Comparison of ENCODE assay signal across 11 mouse cellular contexts in genomic region chr19:53010941-53011340, GRCm38 (mm10). TPM values are rescaled to one million over a fixed set of nuclear protein-coding genes. Genes with fewer than 3 reads are reported as not detected.
DNase-seq lines count a peak whose midpoint lies in the region; ATAC-seq lines count a peak whose summit lies in the region.
"Had no signal": no experiment of that assay in that cellular context is flagged by ENCODE, and none has a peak within 500 bp of the region (broad histone marks: within the 10 kb centered on the region; RNA-seq: fewer than 3 reads in every experiment).

No protein-coding gene starts in this region.

- H3K27me3 ChIP-seq in heart, embryonic 13.5 days (replicated peaks): no peaks in the 10 kb centered on the region
- H3K27me3 ChIP-seq in limb, embryonic 13.5 days: no peaks in the 10 kb centered on the region
- no peaks in the 10 kb centered on the region for H3K27me3 ChIP-seq in limb, embryonic 10.5 days (ENCODE audit: low read depth, poor library complexity, severe bottlenecking)
- H3K27me3 ChIP-seq in embryonic facial prominence, embryonic 15.5 days: no peaks in the 10 kb centered on the region
- no peaks in the 10 kb centered on the region for H3K27me3 ChIP-seq in stomach, embryonic 14.5 days (ENCODE audit: control insufficient read depth, insufficient read depth, low read length)

- DNase-seq in heart, postnatal 14 days: no peak
- DNase-seq in limb, embryonic 10.5 days (ENCODE audit: low spot score): no peak
- DNase-seq in cerebellum, adult 9-11 months: no peak
- no peak for DNase-seq in embryo, embryonic 9.5 days (ENCODE audit: extremely low spot score)
- DNase-seq: right cerebral cortex, postnatal 4 days had no signal

- ATAC-seq in heart, embryonic 13.5 days (ENCODE audit: extremely low read depth, insufficient number of reproducible peaks, low FRiP score, low TSS enrichment): no peak
- ATAC-seq in limb, embryonic 13.5 days (ENCODE audit: low FRiP score, low read depth): 0 out of 2 replicates have a peak, but pooled peaks have one; percentile 17
- 0 out of 2 replicates have a peak, but pooled peaks have one; percentile 16 for ATAC-seq in embryonic facial prominence, embryonic 15.5 days (ENCODE audit: insufficient number of reproducible peaks, low FRiP score, low TSS enrichment, low read depth)
- no peak; the same call in 1 of the 2 replicates for ATAC-seq in stomach, embryonic 14.5 days (ENCODE audit: insufficient number of reproducible peaks, insufficient read depth, low FRiP score, low read depth)

- peaks cover 89% of the 10 kb centered on the region for H3K4me1 ChIP-seq in heart, embryonic 13.5 days
- H3K4me1 ChIP-seq in limb, embryonic 13.5 days: peaks cover 55% of the 10 kb centered on the region
- peaks cover 11% of the 10 kb centered on the region; the same call in 1 of the 2 replicates for H3K4me1 ChIP-seq in limb, embryonic 10.5 days
- peaks cover 65% of the 10 kb centered on the region for H3K4me1 ChIP-seq in embryonic facial prominence, embryonic 15.5 days
- H3K4me1 ChIP-seq in stomach, embryonic 14.5 days (ENCODE audit: control insufficient read depth, insufficient read depth, low read length): peaks cover 29% of the 10 kb centered on the region

- H3K4me2 ChIP-seq in heart, embryonic 13.5 days: no peak overlapping the region
- no peak overlapping the region for H3K4me2 ChIP-seq in limb, embryonic 13.5 days (replicated peaks)
- no peak overlapping the region for H3K4me2 ChIP-seq in embryonic facial prominence, embryonic 15.5 days (replicated peaks)
- no peak overlapping the region for H3K4me2 ChIP-seq in stomach, embryonic 14.5 days (replicated peaks; ENCODE audit: low read depth, low read length)

- H3K9me3 ChIP-seq in heart, embryonic 13.5 days: no peaks in the 10 kb centered on the region
- no peaks in the 10 kb centered on the region for H3K9me3 ChIP-seq in limb, embryonic 13.5 days
- H3K9me3 ChIP-seq in limb, embryonic 10.5 days (replicated peaks): no peaks in the 10 kb centered on the region
- H3K9me3 ChIP-seq in embryonic facial prominence, embryonic 15.5 days (replicated peaks): no peaks in the 10 kb centered on the region
- no peaks in the 10 kb centered on the region for H3K9me3 ChIP-seq in stomach, embryonic 14.5 days (ENCODE audit: control insufficient read depth, low read depth, low read length)
- H3K9me3 ChIP-seq: midbrain, embryonic 10.5 days had no signal

- peaks cover 70% of the 10 kb centered on the region for H3K36me3 ChIP-seq in heart, embryonic 13.5 days
- peaks cover 55% of the 10 kb centered on the region for H3K36me3 ChIP-seq in limb, embryonic 13.5 days
- H3K36me3 ChIP-seq in limb, embryonic 10.5 days: peaks cover 74% of the 10 kb centered on the region
- peaks cover 28% of the 10 kb centered on the region; the same call in 1 of the 2 replicates for H3K36me3 ChIP-seq in embryonic facial prominence, embryonic 15.5 days
- H3K36me3 ChIP-seq in stomach, embryonic 14.5 days (ENCODE audit: control insufficient read depth, insufficient read depth, low read length): peaks cover 32% of the 10 kb centered on the region

- no peak overlapping the region for H3K4me3 ChIP-seq in heart, embryonic 13.5 days
- no peak overlapping the region for H3K4me3 ChIP-seq in limb, embryonic 13.5 days
- H3K4me3 ChIP-seq in limb, embryonic 10.5 days: no peak overlapping the region
- no peak overlapping the region for H3K4me3 ChIP-seq in embryonic facial prominence, embryonic 15.5 days (replicated peaks)
- no peak overlapping the region for H3K4me3 ChIP-seq in stomach, embryonic 14.5 days (ENCODE audit: low read depth, low read length)
- H3K4me3 ChIP-seq: midbrain, embryonic 10.5 days had no signal

- WGBS in heart, embryonic 13.5 days: 50% methylated on average over 5 of the region's 5 CpGs
- 54% methylated on average over 5 of the region's 5 CpGs for WGBS in limb, embryonic 13.5 days
- WGBS in limb, embryonic 10.5 days: 88% methylated on average over 5 of the region's 5 CpGs
- WGBS in embryonic facial prominence, embryonic 15.5 days: 36% methylated on average over 5 of the region's 5 CpGs
- WGBS in stomach, embryonic 14.5 days: 35% methylated on average over 5 of the region's 5 CpGs

- H3K9ac ChIP-seq in heart, embryonic 13.5 days: peak overlapping the region; percentile 67
- no peak overlapping the region for H3K9ac ChIP-seq in limb, embryonic 13.5 days
- no peak overlapping the region for H3K9ac ChIP-seq in embryonic facial prominence, embryonic 15.5 days
- no peak overlapping the region for H3K9ac ChIP-seq in stomach, embryonic 14.5 days (replicated peaks; ENCODE audit: low read depth, low read length)
- H3K9ac ChIP-seq: liver, embryonic 14.5 days had no signal

- peak overlapping the region; percentile 95 for H3K27ac ChIP-seq in heart, embryonic 13.5 days (replicated peaks)
- 0 out of 2 replicates have a peak overlapping the region, but pooled peaks have one; percentile 24 for H3K27ac ChIP-seq in limb, embryonic 13.5 days
- no peak overlapping the region for H3K27ac ChIP-seq in limb, embryonic 10.5 days
- peak overlapping the region; percentile 39; the same call in 1 of the 2 replicates for H3K27ac ChIP-seq in embryonic facial prominence, embryonic 15.5 days (replicated peaks)
- H3K27ac ChIP-seq in stomach, embryonic 14.5 days (ENCODE audit: low read length): peak overlapping the region; percentile 12
- H3K27ac ChIP-seq: liver, embryonic 14.5 days; midbrain, embryonic 10.5 days had no signal

- intact Hi-C loops in heart, postnatal 14 days (cut with DNase I): no loop called here

RNA-seq across cellular contexts. Expression of gene Xpnpep1, which starts 29.1 kb away (rescaled TPM):
- 142 and 151 TPM in 2 replicates for polyA plus RNA-seq in heart, embryonic 13.5 days (2015; fragmentation: Nextera tagmentation; extraction: Ambion mirVana)
- 100 to 1,000 TPM in 1 of 2 experiments, 10 to 100 TPM in 1; 93.8 to 105 TPM for total RNA-seq in heart, postnatal 14 days (2021)
- 153 and 163 TPM in 2 replicates for polyA plus RNA-seq in limb, embryonic 13.5 days (2015; fragmentation: Nextera tagmentation; extraction: Ambion mirVana)
- polyA plus RNA-seq in limb, embryonic 10.5 days (2016; fragmentation: Nextera tagmentation; extraction: Ambion mirVana): 138 and 152 TPM in 2 replicates
- polyA plus RNA-seq in embryonic facial prominence, embryonic 15.5 days (2015; fragmentation: Nextera tagmentation; extraction: Ambion mirVana): 132 and 137 TPM in 2 replicates
- polyA plus RNA-seq in stomach, embryonic 14.5 days (2014; fragmentation: Nextera tagmentation; extraction: Ambion mirVana): 157 TPM in 2 replicates

Comparison
In these comparisons a context has a peak if more than half of its experiments do, and no peak if none do; other contexts are left out.
1. ATAC-seq: peak in limb, embryonic 13.5 days (single experiment) and embryonic facial prominence, embryonic 15.5 days (single experiment); none in heart, embryonic 13.5 days (single experiment) and stomach, embryonic 14.5 days (single experiment).